Mouse (Mus musculus) midbrain, embryonic 14.5 days (tissue): ENCODE results near the gene Ctbp2. TPM values are rescaled to one million over a fixed set of nuclear protein-coding genes. Genes with fewer than 3 reads are reported as not detected.
A peak's percentile ranks its signal among the peaks of the same experiment; 100 is the strongest.

Source experiments
- ATAC-seq: fragments of 200-750 bp; cut with Nextera tagmentation; 2 replicates; pipeline ENCODE4 v1.8.0; 2017; ENCODE audit warnings: moderate number of reproducible peaks, moderate library complexity; ENCODE audit not compliant: low FRiP score, low TSS enrichment
- DNase-seq: peaks from one replicate; pipeline ENCODE4 v3.0.0-alpha.2; 2015
- H3K27ac ChIP-seq: fragments of 300-500 bp; sonication (generic); replicated peaks from 2 replicates; pipeline ENCODE4 v1.5.1; 2014; ENCODE audit warnings: mild to moderate bottlenecking, low read depth, low read length, moderate library complexity
- H3K27me3 ChIP-seq: fragments of 300-500 bp; sonication (generic); 2 replicates; pipeline ENCODE4 v1.6.1; 2014; ENCODE audit warnings: low read length, control low read depth, mixed read lengths; ENCODE audit not compliant: control insufficient read depth, insufficient read depth
- H3K36me3 ChIP-seq: fragments of 300-500 bp; sonication (generic); 2 replicates; pipeline ENCODE4 v1.6.1; 2014; ENCODE audit warnings: low read length, control low read depth; ENCODE audit not compliant: control insufficient read depth, insufficient read depth
- H3K4me1 ChIP-seq: fragments of 300-500 bp; sonication (generic); 2 replicates; pipeline ENCODE4 v1.6.1; 2014; ENCODE audit warnings: mild to moderate bottlenecking, antibody characterized with exemption, low read length, control low read depth; ENCODE audit not compliant: control insufficient read depth, insufficient read depth
- H3K4me2 ChIP-seq: fragments of 300-500 bp; sonication (generic); 2 replicates; pipeline ENCODE4 v1.6.1; 2014; ENCODE audit warnings: mild to moderate bottlenecking, low read length, moderate library complexity
- H3K4me3 ChIP-seq: fragments of 300-500 bp; sonication (generic); replicated peaks from 2 replicates; pipeline ENCODE4 v1.5.1; 2014; ENCODE audit warnings: low read depth, low read length
- H3K9ac ChIP-seq: fragments of 300-500 bp; sonication (generic); replicated peaks from 2 replicates; pipeline ENCODE4 v1.6.1; 2014; ENCODE audit warnings: mild to moderate bottlenecking, low read length, moderate library complexity
- H3K9me3 ChIP-seq: fragments of 300-500 bp; sonication (generic); 2 replicates; pipeline ENCODE4 v1.6.1; 2016; ENCODE audit warnings: low read length, control low read depth, mixed read lengths; ENCODE audit not compliant: control insufficient read depth
- WGBS: fragments of 180-500 bp; shearing (Covaris S2); extraction: QIAGEN DNeasy Blood & Tissue Kit; methylation state at CpG from one replicate; pipeline ENCODE4 v1.1.7; 2014; 5-methylcytosine and 5-hydroxymethylcytosine counted together
- polyA plus RNA-seq: library from polyadenylated mRNA; unstranded; fragments of >200 nt; fragmentation: Nextera tagmentation; extraction: Ambion mirVana; gene quantifications from 2 replicates; pipeline ENCODE4 v1.2.1, GENCODE M21; 2014

Ctbp2 gene
- polyA plus RNA-seq, 1 experiment from 2014 or later: 75.2 TPM

GRCm38 (mm10) chr7:133018961-133019360 lies 105.2 kb downstream of the Ctbp2 start:
- whole genome bisulfite sequencing: 69% methylated on average over 7 of the region's 7 CpGs
- no peak overlapping the region for H3K27ac ChIP-seq
- no peak overlapping the region for H3K4me3 ChIP-seq
- H3K27me3 ChIP-seq: no peaks in the 10 kb centered on the region
- no peaks in the 10 kb centered on the region for H3K9me3 ChIP-seq
- no peak overlapping the region for H3K9ac ChIP-seq
- H3K36me3 ChIP-seq: no peaks in the 10 kb centered on the region
- H3K4me2 ChIP-seq: no peak overlapping the region
- ATAC-seq (no peak), DNase-seq (no peak)
- peaks cover 35% of the 10 kb centered on the region for H3K4me1 ChIP-seq

- peak overlapping the region; percentile 25; the same call in 1 of the 2 replicates for H3K4me2 ChIP-seq
- peak overlapping the region; percentile 36; the same call in 1 of the 2 replicates for H3K9ac ChIP-seq
- H3K4me1 ChIP-seq: peaks cover 61% of the 10 kb centered on the region
- ATAC-seq: peak; percentile 53; the same call in 1 of the 2 replicates
- H3K36me3 ChIP-seq: no peaks in the 10 kb centered on the region
- DNase-seq: peak; percentile 64
- H3K27ac ChIP-seq: peak overlapping the region; percentile 67
- 5% methylated on average over 7 of the region's 7 CpGs for WGBS
- H3K4me3 ChIP-seq: no peak overlapping the region
- H3K9me3 ChIP-seq: no peaks in the 10 kb centered on the region
- H3K27me3 ChIP-seq: no peaks in the 10 kb centered on the region
Observed at GRCm38 (mm10) chr7:133015416-133016070, 108.6 kb downstream of the Ctbp2 start.

GRCm38 (mm10) chr7:133014631-133015030 lies 109.5 kb downstream of the Ctbp2 start:
- no peak for ATAC-seq
- Histone ChIP-seq H3K4me3 (no peak overlapping the region), H3K36me3 (no peaks in the 10 kb centered on the region), H3K9ac (no peak overlapping the region), H3K4me1 (peaks cover 59% of the 10 kb centered on the region), H3K4me2 (peak overlapping the region; percentile 25; the same call in 1 of the 2 replicates), H3K9me3 (no peaks in the 10 kb centered on the region), H3K27ac (peak overlapping the region; percentile 67; the same call in 1 of the 2 replicates), H3K27me3 (no peaks in the 10 kb centered on the region)
- DNase-seq: no peak
- 84% methylated on average over 14 of the region's 14 CpGs for WGBS

- Histone ChIP-seq H3K36me3 (no peaks in the 10 kb centered on the region), H3K9me3 (no peaks in the 10 kb centered on the region), H3K27ac (no peak overlapping the region), H3K4me3 (no peak overlapping the region), H3K9ac (no peak overlapping the region), H3K4me1 (peaks cover 57% of the 10 kb centered on the region), H3K27me3 (no peaks in the 10 kb centered on the region), H3K4me2 (no peak overlapping the region)
- ATAC-seq (no peak), DNase-seq (no peak)
- 93% methylated on average over 10 of the region's 10 CpGs for WGBS
Observed at GRCm38 (mm10) chr7:133013923-133014322, 110.2 kb downstream of the Ctbp2 start.

GRCm38 (mm10) chr7:133012637-133013366 lies 111.4 kb downstream of the Ctbp2 start:
- peaks cover 56% of the 10 kb centered on the region for H3K4me1 ChIP-seq
- DNase-seq (no peak), ATAC-seq (no peak)
- H3K4me2 ChIP-seq: 0 out of 2 replicates have a peak overlapping the region, but pooled peaks have one; percentile 3
- 0 out of 2 replicates have a peak overlapping the region, but pooled peaks have one; percentile 26 for H3K27ac ChIP-seq
- H3K9ac ChIP-seq: no peak overlapping the region
- no peaks in the 10 kb centered on the region for H3K36me3 ChIP-seq
- no peak overlapping the region for H3K4me3 ChIP-seq
- 48% methylated on average over 14 of the region's 14 CpGs for WGBS
- no peaks in the 10 kb centered on the region for H3K9me3 ChIP-seq
- H3K27me3 ChIP-seq: no peaks in the 10 kb centered on the region

GRCm38 (mm10) chr7:133011611-133012010 lies 112.5 kb downstream of the Ctbp2 start:
- Histone ChIP-seq H3K27me3 (no peaks in the 10 kb centered on the region), H3K9me3 (no peaks in the 10 kb centered on the region), H3K36me3 (no peaks in the 10 kb centered on the region), H3K4me2 (peak overlapping the region; percentile 29; the same call in 1 of the 2 replicates), H3K4me3 (no peak overlapping the region), H3K27ac (peak overlapping the region; percentile 70), H3K9ac (no peak overlapping the region), H3K4me1 (peaks cover 59% of the 10 kb centered on the region)
- peak; percentile 67 for DNase-seq
- 30% methylated on average over 4 of the region's 4 CpGs for WGBS
- no peak for ATAC-seq

- peak; percentile 67 for DNase-seq
- peak overlapping the region; percentile 29; the same call in 1 of the 2 replicates for H3K4me2 ChIP-seq
- no peak overlapping the region for H3K9ac ChIP-seq
- no peaks in the 10 kb centered on the region for H3K27me3 ChIP-seq
- no peaks in the 10 kb centered on the region for H3K36me3 ChIP-seq
- peak overlapping the region; percentile 70 for H3K27ac ChIP-seq
- ATAC-seq: no peak
- H3K9me3 ChIP-seq: no peaks in the 10 kb centered on the region
- peaks cover 59% of the 10 kb centered on the region for H3K4me1 ChIP-seq
- 28% methylated on average over 5 of the region's 5 CpGs for WGBS
- no peak overlapping the region for H3K4me3 ChIP-seq
Observed at GRCm38 (mm10) chr7:133011191-133011590, 113.0 kb downstream of the Ctbp2 start.

- ATAC-seq: no peak
- Histone ChIP-seq H3K9me3 (no peaks in the 10 kb centered on the region), H3K4me3 (no peak overlapping the region), H3K27me3 (no peaks in the 10 kb centered on the region), H3K27ac (peak overlapping the region; percentile 70), H3K4me1 (peaks cover 53% of the 10 kb centered on the region), H3K36me3 (no peaks in the 10 kb centered on the region), H3K9ac (no peak overlapping the region), H3K4me2 (no peak overlapping the region)
- 86% methylated on average over 3 of the region's 3 CpGs for WGBS
- no peak for DNase-seq
Observed at GRCm38 (mm10) chr7:133010477-133010876, 113.7 kb downstream of the Ctbp2 start.
